Mouse (Mus musculus) olfactory bulb, adult 2 months (tissue): ENCODE measurements around the gene Aaed1.

Source experiments
- CTCF ChIP-seq: fragments of 200-500 bp; IDR thresholded peaks from 2 replicates; pipeline ENCODE4 v1.5.1; 2012; ENCODE audit warnings: low read depth, mild to moderate bottlenecking, low read length, moderate library complexity; ENCODE audit not compliant: insufficient read depth
- POLR2A ChIP-seq: fragments of 200-500 bp; IDR thresholded peaks from 2 replicates; pipeline ENCODE4 v1.6.1; 2012; ENCODE audit warnings: mild to moderate bottlenecking, low read depth, low read length, moderate library complexity; ENCODE audit not compliant: insufficient read depth

- TF ChIP-seq CTCF: no peak
- TF ChIP-seq POLR2A: no peak
Observed at GRCm38 (mm10) chr13:64268384-64268783, 44.1 kb downstream of the Aaed1 start.
